Mouse (Mus musculus): ENCODE measurements at regions not wholly inside any gene's neighbourhood (a gene's known extent, or its start where the extent isn't known, plus 50 kb on each side); places are given as distances from the start of the nearest gene placed in this dataset.

DNA sequence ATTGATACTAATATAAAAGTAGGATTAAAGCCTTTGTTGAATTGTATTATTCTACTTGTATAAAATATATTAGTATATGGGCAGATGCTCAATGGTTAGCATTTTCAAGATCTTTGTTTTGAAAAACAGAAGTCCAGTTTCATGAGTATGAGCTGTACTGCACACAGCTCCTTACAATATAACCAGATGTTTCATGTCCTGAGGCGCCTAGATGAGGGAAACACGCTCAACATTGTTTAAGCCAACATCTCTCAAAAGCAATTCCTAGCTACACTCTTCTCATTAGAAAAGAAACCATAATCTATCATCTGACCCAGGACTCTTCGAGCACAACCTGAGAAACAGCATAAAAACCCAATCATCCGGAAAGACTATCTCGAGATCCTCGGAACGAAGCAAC, 202.2 kb downstream of the Col12a1 start:
- Histone ChIP-seq H3K4me1 (replicated peaks) (no peaks in the 10 kb centered on the region), H3K27me3 (no peaks in the 10 kb centered on the region), H3K4me3 (no peak overlapping the region), H3K9me3 (no peaks in the 10 kb centered on the region), H3K9ac (no peak overlapping the region), H3K4me2 (no peak overlapping the region), H3K36me3 (no peaks in the 10 kb centered on the region), H3K27ac (replicated peaks) (no peak overlapping the region)
- ATAC-seq (ENCODE audit: low FRiP score, low read depth) = no peak
- WGBS = 86% methylated on average over 7 of the region's 7 CpGs

DNA sequence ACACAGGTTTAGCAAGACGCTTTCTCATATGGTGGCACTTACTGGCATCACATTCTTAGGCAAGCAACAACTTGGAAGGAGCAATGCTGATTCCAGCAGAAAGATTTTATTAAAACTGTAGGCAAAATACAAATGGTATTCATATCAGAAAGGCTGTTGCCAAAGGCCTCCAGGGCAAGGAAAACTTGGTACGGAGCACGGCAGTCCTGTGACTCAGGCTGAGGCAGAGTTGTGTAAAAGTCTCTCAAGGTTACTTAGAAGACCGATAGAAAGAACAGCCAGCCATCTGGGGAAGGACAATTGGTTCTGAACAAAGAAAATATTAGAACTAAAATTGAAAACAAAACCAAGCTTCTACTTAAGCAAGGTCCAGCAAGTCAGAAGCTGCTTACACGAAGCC, 201.2 kb downstream of the Col12a1 start:
- H3K27me3 ChIP-seq = no peaks in the 10 kb centered on the region
- no peaks in the 10 kb centered on the region for H3K9me3 ChIP-seq
- H3K4me3 ChIP-seq = no peak overlapping the region
- WGBS = 89% methylated on average over 5 of the region's 5 CpGs
- no peak overlapping the region for H3K27ac ChIP-seq (replicated peaks)
- no peak for ATAC-seq (ENCODE audit: low FRiP score, low read depth)
- no peak overlapping the region for H3K9ac ChIP-seq
- H3K4me2 ChIP-seq = no peak overlapping the region
- no peaks in the 10 kb centered on the region for H3K36me3 ChIP-seq
- H3K4me1 ChIP-seq (replicated peaks) = no peaks in the 10 kb centered on the region

GRCm38 (mm10) chr9:79518640-79519039, 200.0 kb downstream of the Col12a1 start:
- no peaks in the 10 kb centered on the region for H3K36me3 ChIP-seq
- no peaks in the 10 kb centered on the region for H3K9me3 ChIP-seq
- no peak for ATAC-seq (ENCODE audit: low FRiP score, low read depth)
- 85% methylated on average over 1 of the region's 1 CpGs for WGBS
- no peak overlapping the region for H3K4me3 ChIP-seq
- no peak overlapping the region for H3K4me2 ChIP-seq
- H3K9ac ChIP-seq = no peak overlapping the region
- no peaks in the 10 kb centered on the region for H3K27me3 ChIP-seq
- H3K27ac ChIP-seq (replicated peaks) = no peak overlapping the region
- H3K4me1 ChIP-seq (replicated peaks) = no peaks in the 10 kb centered on the region

DNA sequence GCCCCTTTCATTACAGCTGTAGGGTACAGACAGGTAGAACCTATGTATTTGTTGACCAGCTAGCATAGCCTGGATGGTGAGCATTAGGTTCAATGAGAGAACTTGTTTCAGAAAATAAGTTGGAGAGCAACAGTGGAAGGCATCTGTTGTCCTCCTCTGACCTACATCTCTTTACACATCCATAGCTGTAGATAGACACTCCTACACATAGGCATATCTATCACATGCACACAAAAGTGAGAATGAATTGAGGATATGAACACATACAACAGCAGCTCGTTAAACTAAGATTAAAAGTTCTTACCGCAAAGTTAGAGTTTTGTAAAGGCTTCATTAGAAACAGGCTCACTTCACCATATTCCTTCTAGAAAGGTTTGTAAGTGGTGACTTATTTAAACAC, 198.1 kb downstream of the Col12a1 start:
- no peak for ATAC-seq (ENCODE audit: low FRiP score, low read depth)
- Histone ChIP-seq H3K9me3 (no peaks in the 10 kb centered on the region), H3K4me3 (no peak overlapping the region), H3K4me1 (replicated peaks) (no peaks in the 10 kb centered on the region), H3K27me3 (no peaks in the 10 kb centered on the region), H3K27ac (replicated peaks) (no peak overlapping the region), H3K9ac (no peak overlapping the region), H3K36me3 (no peaks in the 10 kb centered on the region), H3K4me2 (no peak overlapping the region)
- 91% methylated on average over 2 of the region's 2 CpGs for whole genome bisulfite sequencing

DNA sequence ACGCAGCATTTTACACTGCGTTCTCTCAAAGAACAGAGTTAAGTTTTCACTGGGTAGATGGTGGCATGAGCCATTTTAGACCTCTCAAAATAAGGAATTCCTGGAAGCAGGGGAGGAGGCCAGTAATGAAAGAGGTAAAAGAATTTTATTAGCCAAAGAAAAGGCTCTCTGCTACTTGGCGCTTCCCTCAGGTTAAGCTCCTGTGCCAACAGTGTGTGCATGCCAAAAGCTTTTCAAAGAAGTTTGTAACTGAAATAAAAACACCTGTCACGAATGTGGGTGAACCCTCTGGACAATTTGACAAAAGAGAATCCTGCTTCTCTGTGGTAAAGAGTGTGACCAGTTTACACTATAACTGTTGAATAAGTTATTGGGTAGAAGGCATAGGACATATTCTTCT, 195.6 kb downstream of the Col12a1 start:
- no peak for ATAC-seq (ENCODE audit: low FRiP score, low read depth)
- Histone ChIP-seq H3K36me3 (no peaks in the 10 kb centered on the region), H3K4me2 (no peak overlapping the region), H3K4me3 (no peak overlapping the region), H3K4me1 (replicated peaks) (no peaks in the 10 kb centered on the region), H3K27ac (replicated peaks) (no peak overlapping the region), H3K9me3 (no peaks in the 10 kb centered on the region), H3K9ac (no peak overlapping the region), H3K27me3 (no peaks in the 10 kb centered on the region)
- WGBS = 88% methylated on average over 4 of the region's 4 CpGs

GRCm38 (mm10) chr9:79525000-79525399, 193.6 kb downstream of the Col12a1 start:
- Histone ChIP-seq H3K9me3 (no peaks in the 10 kb centered on the region), H3K27me3 (no peaks in the 10 kb centered on the region), H3K36me3 (no peaks in the 10 kb centered on the region), H3K9ac (no peak overlapping the region), H3K4me1 (replicated peaks) (no peaks in the 10 kb centered on the region), H3K4me2 (no peak overlapping the region), H3K4me3 (no peak overlapping the region), H3K27ac (replicated peaks) (no peak overlapping the region)
- ATAC-seq (ENCODE audit: low FRiP score, low read depth) = no peak

DNA sequence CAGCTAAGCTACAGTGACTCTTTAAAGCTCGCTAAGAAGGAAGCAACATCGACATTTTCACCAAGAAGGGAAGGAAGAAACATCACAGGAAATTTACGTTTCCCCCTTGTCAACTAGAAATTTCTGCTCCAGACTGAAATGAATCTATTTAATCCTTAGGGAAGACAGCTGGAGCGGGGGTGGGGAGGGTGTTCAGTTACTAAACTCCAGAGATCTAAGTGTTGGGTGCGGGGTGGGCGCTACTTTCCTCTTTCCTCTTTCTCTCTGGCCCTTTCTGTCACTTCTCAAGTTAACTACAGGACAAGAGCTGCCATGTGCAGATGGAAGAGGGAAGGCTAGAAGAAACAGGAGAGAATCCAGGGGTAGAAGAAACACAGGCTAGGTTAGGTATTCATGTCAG, 192.2 kb downstream of the Col12a1 start:
- ATAC-seq (ENCODE audit: low FRiP score, low read depth) = no peak
- no peak overlapping the region for H3K4me2 ChIP-seq
- no peaks in the 10 kb centered on the region for H3K9me3 ChIP-seq
- no peak overlapping the region for H3K4me3 ChIP-seq
- H3K9ac ChIP-seq = no peak overlapping the region
- no peaks in the 10 kb centered on the region for H3K27me3 ChIP-seq
- H3K4me1 ChIP-seq (replicated peaks) = no peaks in the 10 kb centered on the region
- 82% methylated on average over 6 of the region's 6 CpGs for WGBS
- H3K36me3 ChIP-seq = no peaks in the 10 kb centered on the region
- H3K27ac ChIP-seq (replicated peaks) = no peak overlapping the region

- no peaks in the 10 kb centered on the region for H3K27me3 ChIP-seq
- H3K9me3 ChIP-seq = no peaks in the 10 kb centered on the region
- H3K36me3 ChIP-seq = no peaks in the 10 kb centered on the region
- no peaks in the 10 kb centered on the region for H3K4me1 ChIP-seq (replicated peaks)
- WGBS = 69% methylated on average over 3 of the region's 3 CpGs
- no peak overlapping the region for H3K9ac ChIP-seq
- H3K4me3 ChIP-seq = no peak overlapping the region
- H3K4me2 ChIP-seq = no peak overlapping the region
- no peak for ATAC-seq (ENCODE audit: low FRiP score, low read depth)
- H3K27ac ChIP-seq (replicated peaks) = no peak overlapping the region
Measured at GRCm38 (mm10) chr9:79527331-79527730, 191.3 kb downstream of the Col12a1 start.

Data from hindbrain, embryonic 15.5 days (tissue).